Mouse (Mus musculus): ENCODE results near the gene Unc13d.

GRCm38 (mm10) chr11:116014821-116015220 lies 62.9 kb downstream of the Unc13d start:
- TF ChIP-seq CTCF (IDR thresholded peaks at IDR 0.05; ENCODE audit: low read depth), result no peak
- peak; percentile 23; the same call in 1 of the 2 replicates for TF ChIP-seq EP300 (IDR thresholded peaks at IDR 0.05; ENCODE audit: low read depth)

Measured in liver, postnatal 0 days (tissue).